Mouse (Mus musculus): Measurements from ENCODE around the gene Adamts12.

- no peak for TF ChIP-seq CTCF (IDR thresholded peaks at IDR 0.05; ENCODE audit: borderline replicate concordance, insufficient read depth, low read depth, low read length)
- no peak for TF ChIP-seq POLR2A (IDR thresholded peaks at IDR 0.05; ENCODE audit: borderline replicate concordance, insufficient read depth, low read length)
Measured at GRCm38 (mm10) chr15:11067891-11068290, 3.3 kb downstream of the Adamts12 start.

All from cerebellum, adult 2 months (tissue).